Mouse (Mus musculus) embryonic facial prominence, embryonic 10.5 days (tissue): ENCODE data around the gene Acss3. TPM values are rescaled to one million over a fixed set of nuclear protein-coding genes. Genes with fewer than 3 reads are reported as not detected.

Experiments
- DNase-seq: peaks from one replicate; pipeline ENCODE4 v3.0.0-alpha.2; 2017; ENCODE audit warnings: low spot score
- H3K27ac ChIP-seq: fragments of 300-500 bp; sonication (generic); replicated peaks from 2 replicates; pipeline ENCODE4 v1.5.1; 2016; ENCODE audit warnings: mild to moderate bottlenecking
- H3K27me3 ChIP-seq: fragments of 300-500 bp; sonication (generic); replicated peaks from 2 replicates; pipeline ENCODE4 v1.6.1; 2016; ENCODE audit warnings: low read depth, mild to moderate bottlenecking; ENCODE audit not compliant: poor library complexity, severe bottlenecking
- H3K36me3 ChIP-seq: fragments of 300-500 bp; sonication (generic); replicated peaks from 2 replicates; pipeline ENCODE4 v1.6.1; 2016; ENCODE audit warnings: mild to moderate bottlenecking, moderate library complexity
- H3K4me1 ChIP-seq: fragments of 300-500 bp; sonication (generic); 2 replicates; pipeline ENCODE4 v1.6.1; 2016
- H3K4me3 ChIP-seq: fragments of 300-500 bp; sonication (generic); 2 replicates; pipeline ENCODE4 v1.5.1; 2016; ENCODE audit warnings: mild to moderate bottlenecking, moderate library complexity
- H3K9me3 ChIP-seq: fragments of 300-500 bp; sonication (generic); 2 replicates; pipeline ENCODE4 v1.6.1; 2016; ENCODE audit warnings: mild to moderate bottlenecking
- WGBS: fragments of 180-500 bp; shearing (Covaris S2); methylation state at CpG from one replicate; pipeline ENCODE4 v1.1.7; 2016; 5-methylcytosine and 5-hydroxymethylcytosine counted together
- polyA plus RNA-seq: library from polyadenylated mRNA; unstranded; fragments of >200 nt; fragmentation: Nextera tagmentation; extraction: Ambion mirVana; gene quantifications from 2 replicates; pipeline ENCODE4 v1.2.1, GENCODE M21; 2016

Acss3 gene
- 3.2 and 4.9 TPM in 2 replicates for polyA plus RNA-seq

- H3K27me3 ChIP-seq = no peaks in the 10 kb centered on the region
- H3K27ac ChIP-seq = peak within 1 kb of the TSS; percentile 84
- no peaks in the 10 kb centered on the region for H3K9me3 ChIP-seq
- H3K4me1 ChIP-seq = peaks cover 23% of the 10 kb centered on the region
- peak; percentile 89 for DNase-seq
- H3K36me3 ChIP-seq = no peaks in the 10 kb centered on the region
- peak within 1 kb of the TSS; percentile 72 for H3K4me3 ChIP-seq
- WGBS = 2% methylated on average over 17 of the region's 17 CpGs
These were observed at the start of gene Acss3 for GRCm38 (mm10) chr10:107123529-107124335. Gene Acss3 (minus strand): TSS chr10:107123668.

- Histone ChIP-seq H3K36me3 (no peaks in the 10 kb centered on the region), H3K4me1 (no peaks in the 10 kb centered on the region), H3K27ac (no peak overlapping the region), H3K4me3 (no peak overlapping the region), H3K9me3 (no peaks in the 10 kb centered on the region), H3K27me3 (no peaks in the 10 kb centered on the region)
- WGBS = 87% methylated on average over 3 of the region's 3 CpGs
- no peak for DNase-seq
These were observed 48.7 kb upstream of the Acss3 start for GRCm38 (mm10) chr10:107172003-107172689.

- DNase-seq = no peak
- no peaks in the 10 kb centered on the region for H3K9me3 ChIP-seq
- WGBS = 92% methylated on average over 3 of the region's 3 CpGs
- H3K4me3 ChIP-seq = no peak overlapping the region
- H3K36me3 ChIP-seq = no peaks in the 10 kb centered on the region
- no peak overlapping the region for H3K27ac ChIP-seq
- H3K4me1 ChIP-seq = no peaks in the 10 kb centered on the region
- no peaks in the 10 kb centered on the region for H3K27me3 ChIP-seq
These were observed 43.0 kb upstream of the Acss3 start for GRCm38 (mm10) chr10:107166486-107166885.

GRCm38 (mm10) chr10:107148759-107149158, 25.3 kb upstream of the Acss3 start:
- Histone ChIP-seq H3K36me3 (no peaks in the 10 kb centered on the region), H3K27me3 (no peaks in the 10 kb centered on the region), H3K4me1 (no peaks in the 10 kb centered on the region), H3K27ac (no peak overlapping the region), H3K4me3 (no peak overlapping the region), H3K9me3 (no peaks in the 10 kb centered on the region)
- DNase-seq = no peak
- WGBS = 96% methylated on average over 1 of the region's 1 CpGs

- Histone ChIP-seq H3K9me3 (no peaks in the 10 kb centered on the region), H3K4me1 (no peaks in the 10 kb centered on the region), H3K36me3 (no peaks in the 10 kb centered on the region), H3K27me3 (no peaks in the 10 kb centered on the region), H3K4me3 (no peak overlapping the region), H3K27ac (no peak overlapping the region)
- DNase-seq = no peak
- WGBS = 61% methylated on average over 1 of the region's 1 CpGs
These were observed 20.5 kb upstream of the Acss3 start for GRCm38 (mm10) chr10:107144016-107144415.

- H3K27ac ChIP-seq = no peak overlapping the region
- DNase-seq = no peak
- no peaks in the 10 kb centered on the region for H3K36me3 ChIP-seq
- H3K4me3 ChIP-seq = no peak overlapping the region
- no peaks in the 10 kb centered on the region for H3K4me1 ChIP-seq
- 67% methylated on average over 1 of the region's 1 CpGs for WGBS
- H3K27me3 ChIP-seq = no peaks in the 10 kb centered on the region
- no peaks in the 10 kb centered on the region for H3K9me3 ChIP-seq
These were observed 19.4 kb upstream of the Acss3 start for GRCm38 (mm10) chr10:107142910-107143309.

- Histone ChIP-seq H3K36me3 (no peaks in the 10 kb centered on the region), H3K4me1 (peaks cover 23% of the 10 kb centered on the region), H3K27ac (peak overlapping the region; percentile 84), H3K4me3 (peak overlapping the region; percentile 72), H3K9me3 (no peaks in the 10 kb centered on the region), H3K27me3 (no peaks in the 10 kb centered on the region)
- peak; percentile 8 for DNase-seq
- 5% methylated on average over 9 of the region's 9 CpGs for WGBS
These were observed 532 bp downstream of the Acss3 start for GRCm38 (mm10) chr10:107122744-107123528.

GRCm38 (mm10) chr10:107121301-107121700, 2.2 kb downstream of the Acss3 start:
- Histone ChIP-seq H3K27ac (no peak overlapping the region), H3K27me3 (no peaks in the 10 kb centered on the region), H3K4me3 (no peak overlapping the region), H3K4me1 (peaks cover 28% of the 10 kb centered on the region), H3K9me3 (no peaks in the 10 kb centered on the region), H3K36me3 (no peaks in the 10 kb centered on the region)
- DNase-seq = no peak
- 99% methylated on average over 9 of the region's 9 CpGs for WGBS

GRCm38 (mm10) chr10:107119135-107119534, 4.3 kb downstream of the Acss3 start:
- DNase-seq = no peak
- Histone ChIP-seq H3K4me3 (no peak overlapping the region), H3K9me3 (no peaks in the 10 kb centered on the region), H3K4me1 (peaks cover 32% of the 10 kb centered on the region), H3K27me3 (no peaks in the 10 kb centered on the region), H3K36me3 (no peaks in the 10 kb centered on the region), H3K27ac (no peak overlapping the region)
- WGBS = 92% methylated on average over 2 of the region's 2 CpGs

GRCm38 (mm10) chr10:107116709-107117267, 6.7 kb downstream of the Acss3 start:
- Histone ChIP-seq H3K27ac (no peak overlapping the region), H3K4me1 (peaks cover 11% of the 10 kb centered on the region), H3K9me3 (no peaks in the 10 kb centered on the region), H3K36me3 (no peaks in the 10 kb centered on the region), H3K4me3 (no peak overlapping the region), H3K27me3 (no peaks in the 10 kb centered on the region)
- 71% methylated on average over 4 of the region's 4 CpGs for WGBS
- no peak for DNase-seq

- Histone ChIP-seq H3K9me3 (no peaks in the 10 kb centered on the region), H3K4me3 (no peak overlapping the region), H3K27ac (no peak overlapping the region), H3K27me3 (no peaks in the 10 kb centered on the region), H3K4me1 (peaks cover 11% of the 10 kb centered on the region), H3K36me3 (no peaks in the 10 kb centered on the region)
- DNase-seq = no peak
- 27% methylated on average over 1 of the region's 1 CpGs for WGBS
These were observed 7.4 kb downstream of the Acss3 start for GRCm38 (mm10) chr10:107115930-107116642.

- Histone ChIP-seq H3K27me3 (no peaks in the 10 kb centered on the region), H3K9me3 (no peaks in the 10 kb centered on the region), H3K4me1 (peaks cover 11% of the 10 kb centered on the region), H3K4me3 (no peak overlapping the region), H3K27ac (no peak overlapping the region), H3K36me3 (no peaks in the 10 kb centered on the region)
- 59% methylated on average over 1 of the region's 1 CpGs for WGBS
- no peak for DNase-seq
These were observed 8.3 kb downstream of the Acss3 start for GRCm38 (mm10) chr10:107115121-107115520.
